Mouse (Mus musculus): ENCODE measurements at regions not wholly inside any gene's neighbourhood (a gene's known extent, or its start where the extent isn't known, plus 50 kb on each side); places are given as distances from the start of the nearest gene placed in this dataset.

- Histone ChIP-seq H3K9ac (no peak overlapping the region), H3K4me1 (no peaks in the 10 kb centered on the region), H3K36me3 (ENCODE audit: poor library complexity, severe bottlenecking) (no peaks in the 10 kb centered on the region), H3K4me3 (no peak overlapping the region), H3K27ac (no peak overlapping the region), H3K27me3 (peaks cover 15% of the 10 kb centered on the region; the same call in 1 of the 2 replicates), H3K4me2 (no peak overlapping the region), H3K9me3 (replicated peaks) (no peaks in the 10 kb centered on the region)
- no peak for ATAC-seq
- WGBS = 77% methylated on average over 14 of the region's 14 CpGs
These were observed 122.0 kb downstream of the Anxa2 start for GRCm38 (mm10) chr9:69575386-69575785.

GRCm38 (mm10) chr9:69568631-69569230 is 115.3 kb downstream of the Anxa2 start:
- Histone ChIP-seq H3K9me3 (replicated peaks) (no peaks in the 10 kb centered on the region), H3K27me3 (peaks cover 4% of the 10 kb centered on the region; the same call in 1 of the 2 replicates), H3K9ac (no peak overlapping the region), H3K27ac (no peak overlapping the region), H3K4me2 (no peak overlapping the region), H3K4me1 (no peaks in the 10 kb centered on the region), H3K36me3 (ENCODE audit: poor library complexity, severe bottlenecking) (no peaks in the 10 kb centered on the region), H3K4me3 (no peak overlapping the region)
- WGBS = 74% methylated on average over 13 of the region's 13 CpGs
- no peak for ATAC-seq

GRCm38 (mm10) chr9:69568222-69568621 is 114.8 kb downstream of the Anxa2 start:
- H3K4me2 ChIP-seq = no peak overlapping the region
- ATAC-seq = no peak
- H3K27ac ChIP-seq = no peak overlapping the region
- WGBS = 86% methylated on average over 3 of the region's 3 CpGs
- H3K9ac ChIP-seq = no peak overlapping the region
- peaks cover 4% of the 10 kb centered on the region; the same call in 1 of the 2 replicates for H3K27me3 ChIP-seq
- no peaks in the 10 kb centered on the region for H3K36me3 ChIP-seq (ENCODE audit: poor library complexity, severe bottlenecking)
- H3K4me3 ChIP-seq = no peak overlapping the region
- no peaks in the 10 kb centered on the region for H3K9me3 ChIP-seq (replicated peaks)
- H3K4me1 ChIP-seq = no peaks in the 10 kb centered on the region

GRCm38 (mm10) chr9:69566996-69567395 is 113.6 kb downstream of the Anxa2 start:
- 79% methylated on average over 6 of the region's 6 CpGs for WGBS
- H3K9ac ChIP-seq = no peak overlapping the region
- H3K4me1 ChIP-seq = no peaks in the 10 kb centered on the region
- H3K36me3 ChIP-seq (ENCODE audit: poor library complexity, severe bottlenecking) = no peaks in the 10 kb centered on the region
- no peak for ATAC-seq
- no peak overlapping the region for H3K4me2 ChIP-seq
- no peak overlapping the region for H3K27ac ChIP-seq
- H3K4me3 ChIP-seq = no peak overlapping the region
- H3K27me3 ChIP-seq = 0 out of 2 replicates have a peak, but pooled peaks cover 3% of the 10 kb centered on the region
- H3K9me3 ChIP-seq (replicated peaks) = no peaks in the 10 kb centered on the region

- 79% methylated on average over 5 of the region's 5 CpGs for WGBS
- Histone ChIP-seq H3K4me2 (no peak overlapping the region), H3K27me3 (no peaks in the 10 kb centered on the region), H3K4me1 (no peaks in the 10 kb centered on the region), H3K27ac (no peak overlapping the region), H3K9ac (no peak overlapping the region), H3K9me3 (replicated peaks) (no peaks in the 10 kb centered on the region), H3K36me3 (ENCODE audit: poor library complexity, severe bottlenecking) (no peaks in the 10 kb centered on the region), H3K4me3 (no peak overlapping the region)
- no peak for ATAC-seq
These were observed 89.8 kb downstream of the Anxa2 start for GRCm38 (mm10) chr9:69543241-69543640.
